Mouse (Mus musculus) hindbrain, embryonic 14.5 days (tissue): ENCODE data around the gene Zfp629. TPM values are rescaled to one million over a fixed set of nuclear protein-coding genes. Genes with fewer than 3 reads are reported as not detected.

Experiments used
- ATAC-seq: fragments of 200-750 bp; cut with Nextera tagmentation; 2 replicates; pipeline ENCODE4 v1.8.0; 2017; ENCODE audit warnings: moderate number of reproducible peaks, mild to moderate bottlenecking, moderate TSS enrichment, moderate library complexity; ENCODE audit not compliant: low FRiP score
- DNase-seq: peaks from one replicate; pipeline ENCODE4 v3.0.0-alpha.2; 2015; ENCODE audit warnings: low spot score
- H3K27ac ChIP-seq: fragments of 300-500 bp; sonication (generic); 2 replicates; pipeline ENCODE4 v1.5.1; 2014; ENCODE audit warnings: mild to moderate bottlenecking, moderate library complexity
- H3K27me3 ChIP-seq: fragments of 300-500 bp; sonication (generic); 2 replicates; pipeline ENCODE4 v1.6.1; 2014; ENCODE audit warnings: mild to moderate bottlenecking, low read length, mixed read lengths; ENCODE audit not compliant: control insufficient read depth, insufficient read depth
- H3K36me3 ChIP-seq: fragments of 300-500 bp; sonication (generic); replicated peaks from 2 replicates; pipeline ENCODE4 v1.6.1; 2014; ENCODE audit not compliant: control insufficient read depth, insufficient read depth
- H3K4me1 ChIP-seq: fragments of 300-500 bp; sonication (generic); replicated peaks from 2 replicates; pipeline ENCODE4 v1.6.1; 2014; ENCODE audit warnings: antibody characterized with exemption, low read length, mixed read lengths; ENCODE audit not compliant: control insufficient read depth, insufficient read depth
- H3K4me2 ChIP-seq: fragments of 300-500 bp; sonication (generic); replicated peaks from 2 replicates; pipeline ENCODE4 v1.6.1; 2014; ENCODE audit warnings: mild to moderate bottlenecking, moderate library complexity
- H3K4me3 ChIP-seq: fragments of 300-500 bp; sonication (generic); replicated peaks from 2 replicates; pipeline ENCODE4 v1.5.1; 2014; ENCODE audit warnings: mild to moderate bottlenecking, low read length
- H3K9ac ChIP-seq: fragments of 300-500 bp; sonication (generic); 2 replicates; pipeline ENCODE4 v1.6.1; 2014
- H3K9me3 ChIP-seq: fragments of 300-500 bp; sonication (generic); 2 replicates; pipeline ENCODE4 v1.6.1; 2016; ENCODE audit warnings: low read length; ENCODE audit not compliant: control insufficient read depth
- WGBS: fragments of 180-500 bp; shearing (Covaris S2); extraction: QIAGEN DNeasy Blood & Tissue Kit; methylation state at CpG from one replicate; pipeline ENCODE4 v1.1.7; 2014; 5-methylcytosine and 5-hydroxymethylcytosine counted together
- polyA plus RNA-seq: library from polyadenylated mRNA; unstranded; fragments of >200 nt; fragmentation: Nextera tagmentation; extraction: Ambion mirVana; gene quantifications from 2 replicates; pipeline ENCODE4 v1.2.1, GENCODE M21; 2014

The Zfp629 gene
- polyA plus RNA-seq, 1 experiment from 2014 or later, result 22.2 TPM

DNA sequence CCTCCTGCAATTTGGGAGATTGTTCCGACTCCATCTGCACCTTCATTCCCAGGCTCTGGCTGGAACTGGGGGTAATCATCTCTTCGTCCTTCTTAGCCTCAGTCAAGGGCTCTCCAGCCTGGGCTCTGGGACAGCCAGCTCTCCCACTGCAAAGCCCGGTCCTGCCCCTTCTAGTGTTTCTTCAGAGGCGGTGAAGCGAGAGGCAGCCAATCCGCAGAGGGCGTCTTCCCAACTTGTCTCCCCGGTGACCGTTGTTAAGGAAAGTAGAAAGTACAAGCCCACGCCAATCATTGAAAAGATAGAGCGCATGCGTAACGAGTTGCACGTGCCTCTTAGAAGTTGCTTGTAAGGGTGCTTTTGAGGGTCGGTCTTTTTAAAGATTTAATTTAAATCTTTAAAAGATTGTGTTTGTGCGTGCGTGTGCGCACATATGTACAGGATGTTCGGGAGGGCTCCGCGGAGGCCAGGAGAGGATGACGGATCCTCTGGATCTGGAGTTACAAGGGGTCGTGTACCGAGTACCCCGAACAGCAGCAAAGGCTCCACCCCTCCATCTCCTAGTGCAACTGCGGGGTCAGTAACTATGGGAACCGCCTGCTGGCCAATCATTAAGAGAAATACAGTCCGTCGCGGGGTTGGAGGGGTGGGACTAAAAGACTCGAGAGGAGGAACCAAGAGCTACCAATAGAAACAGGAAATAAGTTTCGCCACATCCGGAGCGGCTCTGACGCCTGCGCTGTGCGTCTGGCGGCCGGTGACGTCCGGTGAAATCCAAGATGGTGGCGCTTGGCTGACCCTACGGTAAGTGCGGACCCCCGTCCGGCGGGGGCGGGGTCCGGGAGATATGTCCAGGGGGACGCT is 27.4 kb downstream of the Zfp629 start, which contains the start of the genes Ccdc189 and Rnf40:
Ccdc189 (minus strand) TSS at position 585 of the 861 bp plus-strand sequence.
Rnf40 (plus strand) TSS at position 757 of the 861 bp plus-strand sequence.
- peak within 1 kb of the TSS; percentile 80 for H3K27ac ChIP-seq
- peak within 1 kb of the TSS; percentile 69 for H3K4me2 ChIP-seq
- DNase-seq (peak; percentile 93), ATAC-seq (peak; percentile 97)
- H3K9me3 ChIP-seq, result no peaks in the 10 kb centered on the region
- under 1% methylated on average over 50 of the region's 50 CpGs for WGBS
- H3K9ac ChIP-seq, result peak within 1 kb of the TSS; percentile 80
- no peaks in the 10 kb centered on the region for H3K27me3 ChIP-seq
- peaks cover 51% of the 10 kb centered on the region for H3K36me3 ChIP-seq
- peaks cover 16% of the 10 kb centered on the region for H3K4me1 ChIP-seq
- peak within 1 kb of the TSS; percentile 93 for H3K4me3 ChIP-seq

DNA sequence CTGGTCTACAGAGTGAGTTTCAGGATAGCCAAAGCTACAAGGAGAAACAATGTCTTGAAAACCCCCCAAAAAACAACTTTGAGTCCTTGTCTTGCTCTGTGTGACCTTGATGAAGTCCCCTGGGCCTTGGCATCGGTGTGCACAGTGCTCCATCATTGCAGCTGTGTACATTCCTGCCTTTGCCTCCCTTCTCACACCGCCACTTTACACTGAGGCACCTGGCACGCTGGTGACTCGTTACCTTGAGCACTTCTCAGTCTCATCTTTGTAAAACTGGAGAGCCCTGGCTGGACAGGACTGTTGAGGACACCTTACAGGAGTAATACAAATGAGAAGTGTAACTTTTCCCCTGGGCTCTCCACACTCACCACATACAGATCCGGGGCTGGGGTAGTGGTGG is 28.4 kb downstream of the Zfp629 start:
- Histone ChIP-seq H3K9me3 (no peaks in the 10 kb centered on the region), H3K9ac (peak overlapping the region; percentile 41), H3K4me2 (peak overlapping the region; percentile 69), H3K27me3 (no peaks in the 10 kb centered on the region), H3K27ac (peak overlapping the region; percentile 80; the same call in 1 of the 2 replicates), H3K4me3 (peak overlapping the region; percentile 93; the same call in 1 of the 2 replicates), H3K4me1 (peaks cover 16% of the 10 kb centered on the region), H3K36me3 (peaks cover 51% of the 10 kb centered on the region)
- 79% methylated on average over 5 of the region's 5 CpGs for WGBS
- ATAC-seq (no peak), DNase-seq (no peak)

GRCm38 (mm10) chr7:127586149-127586548 is 29.4 kb downstream of the Zfp629 start:
- H3K4me1 ChIP-seq, result peaks cover 16% of the 10 kb centered on the region
- DNase-seq (no peak), ATAC-seq (no peak)
- no peaks in the 10 kb centered on the region for H3K27me3 ChIP-seq
- WGBS, result 91% methylated on average over 6 of the region's 6 CpGs
- H3K4me3 ChIP-seq, result no peak overlapping the region
- H3K36me3 ChIP-seq, result peaks cover 50% of the 10 kb centered on the region
- H3K9ac ChIP-seq, result no peak overlapping the region
- no peak overlapping the region for H3K4me2 ChIP-seq
- no peak overlapping the region for H3K27ac ChIP-seq
- no peaks in the 10 kb centered on the region for H3K9me3 ChIP-seq

DNA sequence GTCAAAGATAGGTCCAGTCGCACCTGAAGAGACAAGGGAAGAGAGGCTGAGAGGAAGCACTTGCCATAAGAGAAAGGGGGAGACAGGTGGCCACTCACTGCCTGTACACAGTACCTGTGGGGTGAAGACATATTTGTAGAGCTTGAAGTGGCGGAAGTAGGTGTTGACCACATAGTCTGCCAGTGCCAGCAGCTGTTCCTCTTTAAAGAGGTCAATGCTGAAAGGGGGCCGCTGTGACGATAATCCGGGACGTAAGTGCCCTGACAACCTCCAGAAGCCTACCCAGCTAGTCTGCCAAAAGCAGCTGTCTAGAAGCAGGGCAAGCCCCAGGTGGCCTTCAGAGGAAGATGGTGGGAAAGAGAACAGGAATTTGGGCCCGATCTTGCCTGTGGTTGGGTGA is 30.6 kb downstream of the Zfp629 start:
- DNase-seq (no peak), ATAC-seq (no peak)
- 87% methylated on average over 7 of the region's 7 CpGs for WGBS
- H3K36me3 ChIP-seq, result peaks cover 49% of the 10 kb centered on the region
- no peaks in the 10 kb centered on the region for H3K27me3 ChIP-seq
- H3K9me3 ChIP-seq, result no peaks in the 10 kb centered on the region
- no peak overlapping the region for H3K9ac ChIP-seq
- no peak overlapping the region for H3K4me3 ChIP-seq
- peaks cover 16% of the 10 kb centered on the region for H3K4me1 ChIP-seq
- no peak overlapping the region for H3K27ac ChIP-seq
- no peak overlapping the region for H3K4me2 ChIP-seq

- H3K27me3 ChIP-seq, result no peaks in the 10 kb centered on the region
- no peak overlapping the region for H3K4me3 ChIP-seq
- H3K4me1 ChIP-seq, result peaks cover 7% of the 10 kb centered on the region; the same call in 1 of the 2 replicates
- no peak overlapping the region for H3K9ac ChIP-seq
- H3K36me3 ChIP-seq, result peaks cover 58% of the 10 kb centered on the region
- 93% methylated on average over 6 of the region's 6 CpGs for WGBS
- no peak overlapping the region for H3K27ac ChIP-seq
- ATAC-seq (no peak), DNase-seq (no peak)
- H3K4me2 ChIP-seq, result no peak overlapping the region
- H3K9me3 ChIP-seq, result no peaks in the 10 kb centered on the region
Measured at GRCm38 (mm10) chr7:127583260-127583659, 32.3 kb downstream of the Zfp629 start.

GRCm38 (mm10) chr7:127574115-127574514 is 41.5 kb downstream of the Zfp629 start:
- H3K4me2 ChIP-seq, result peak overlapping the region; percentile 82
- peak overlapping the region; percentile 81 for H3K9ac ChIP-seq
- DNase-seq (no peak), ATAC-seq (no peak)
- H3K36me3 ChIP-seq, result peaks cover 24% of the 10 kb centered on the region
- peaks cover 21% of the 10 kb centered on the region for H3K4me1 ChIP-seq
- no peaks in the 10 kb centered on the region for H3K27me3 ChIP-seq
- 26% methylated on average over 7 of the region's 7 CpGs for WGBS
- H3K27ac ChIP-seq, result no peak overlapping the region
- peak overlapping the region; percentile 57 for H3K4me3 ChIP-seq
- no peaks in the 10 kb centered on the region for H3K9me3 ChIP-seq

- ATAC-seq (peak; percentile 81), DNase-seq (no peak)
- no peaks in the 10 kb centered on the region for H3K27me3 ChIP-seq
- peaks cover 20% of the 10 kb centered on the region for H3K36me3 ChIP-seq
- peaks cover 21% of the 10 kb centered on the region for H3K4me1 ChIP-seq
- H3K4me3 ChIP-seq, result peak overlapping the region; percentile 57
- peak overlapping the region; percentile 82 for H3K4me2 ChIP-seq
- H3K27ac ChIP-seq, result peak overlapping the region; percentile 72
- peak overlapping the region; percentile 81 for H3K9ac ChIP-seq
- WGBS, result under 1% methylated on average over 26 of the region's 28 CpGs
- H3K9me3 ChIP-seq, result no peaks in the 10 kb centered on the region
Measured at GRCm38 (mm10) chr7:127573503-127574008, 42.0 kb downstream of the Zfp629 start.

DNA sequence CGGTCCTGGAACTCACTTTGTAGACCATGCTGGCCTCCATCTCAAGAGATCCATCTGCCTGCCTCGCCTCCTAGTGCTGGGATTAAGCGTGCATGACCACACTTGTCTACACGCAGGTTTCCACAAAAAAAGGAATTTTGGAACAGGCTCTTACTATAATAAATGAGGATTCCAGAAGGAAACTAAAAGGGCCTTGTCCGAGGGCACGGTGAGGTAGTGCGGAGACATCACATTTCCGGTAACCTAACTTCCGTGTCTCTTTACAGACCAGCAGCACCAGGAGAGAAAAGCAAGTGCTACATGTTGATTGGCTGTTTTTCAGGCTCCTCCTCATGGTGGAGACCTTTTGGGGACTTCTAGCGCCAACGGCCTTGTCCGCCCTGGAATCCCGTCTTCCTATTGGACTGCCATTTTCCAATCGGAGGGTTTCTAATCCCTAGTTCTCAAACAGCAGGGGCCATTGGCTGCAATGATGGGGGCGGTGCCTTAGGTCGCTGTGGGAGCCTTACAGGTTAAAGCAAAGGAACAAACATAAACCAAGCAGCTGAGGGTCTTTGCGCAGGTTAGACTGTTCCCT is 42.6 kb downstream of the Zfp629 start, which contains the start of gene Phkg2:
Phkg2 (plus strand) TSS at position 446 of the 577 bp plus-strand sequence.
- peaks cover 17% of the 10 kb centered on the region for H3K36me3 ChIP-seq
- ATAC-seq, result peak; percentile 98
- 1% methylated on average over 17 of the region's 17 CpGs for WGBS
- peak within 1 kb of the TSS; percentile 81 for H3K9ac ChIP-seq
- H3K4me2 ChIP-seq, result peak within 1 kb of the TSS; percentile 82
- peak; percentile 89 for DNase-seq
- peaks cover 21% of the 10 kb centered on the region for H3K4me1 ChIP-seq
- H3K27ac ChIP-seq, result peak within 1 kb of the TSS; percentile 72
- no peaks in the 10 kb centered on the region for H3K9me3 ChIP-seq
- H3K27me3 ChIP-seq, result no peaks in the 10 kb centered on the region
- peak within 1 kb of the TSS; percentile 57 for H3K4me3 ChIP-seq
